Mouse (Mus musculus): ENCODE data around the gene Ccnt2.

DNA sequence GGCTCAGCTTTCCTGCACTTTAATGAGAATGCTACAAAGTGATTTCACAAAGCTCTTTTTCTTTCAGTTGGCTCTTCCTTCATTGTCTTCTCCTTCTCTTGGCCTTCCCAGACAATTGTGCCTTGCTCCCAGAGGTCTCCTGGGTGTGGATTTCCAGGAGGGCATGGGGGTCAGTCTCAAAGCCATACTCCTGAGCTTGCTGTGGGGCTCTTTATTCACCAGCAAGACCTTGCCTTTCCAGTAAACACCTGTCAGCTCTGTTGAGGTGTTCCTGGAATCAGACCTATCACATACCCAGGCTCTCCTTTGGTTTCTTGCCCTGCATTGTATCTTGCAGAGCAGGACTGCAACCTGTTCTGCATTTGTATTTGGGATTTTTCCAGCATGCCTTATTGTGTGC lies 9.9 kb downstream of the Ccnt2 start:
- no peak for TF ChIP-seq CTCF (IDR thresholded peaks at IDR 0.05; ENCODE audit: borderline replicate concordance, insufficient read depth, low read depth, low read length)
- TF ChIP-seq POLR2A (IDR thresholded peaks at IDR 0.05; ENCODE audit: borderline replicate concordance, insufficient read depth, low read length): no peak

All from cerebellum, adult 2 months (tissue).